Mouse (Mus musculus): ENCODE measurements at regions not wholly inside any gene's neighbourhood (a gene's known extent, or its start where the extent isn't known, plus 50 kb on each side); places are given as distances from the start of the nearest gene placed in this dataset.
A peak's percentile ranks its signal among the peaks of the same experiment; 100 is the strongest.

DNA sequence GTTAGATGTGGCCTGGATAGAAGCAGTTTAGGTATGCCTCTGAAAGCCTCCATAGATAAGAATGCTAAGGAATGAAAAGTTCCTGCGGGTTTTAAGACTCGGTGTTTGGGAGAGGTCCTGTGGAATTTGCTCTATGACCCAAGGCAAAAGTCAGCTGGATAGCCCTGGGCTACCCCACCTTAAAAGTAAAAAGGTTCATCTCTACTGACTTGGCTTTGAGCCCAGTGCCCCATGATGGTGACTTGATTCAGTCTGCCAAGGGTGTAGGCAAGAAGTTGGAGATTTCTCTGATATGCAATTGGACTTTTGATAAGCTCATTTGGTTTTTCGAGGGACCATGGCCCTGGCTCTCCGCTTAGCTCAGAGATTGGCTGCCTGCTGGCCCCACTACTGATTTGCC lies 78.8 kb upstream of the Herc3 start:
- DNase-seq (ENCODE audit: low read depth): no peak

DNA sequence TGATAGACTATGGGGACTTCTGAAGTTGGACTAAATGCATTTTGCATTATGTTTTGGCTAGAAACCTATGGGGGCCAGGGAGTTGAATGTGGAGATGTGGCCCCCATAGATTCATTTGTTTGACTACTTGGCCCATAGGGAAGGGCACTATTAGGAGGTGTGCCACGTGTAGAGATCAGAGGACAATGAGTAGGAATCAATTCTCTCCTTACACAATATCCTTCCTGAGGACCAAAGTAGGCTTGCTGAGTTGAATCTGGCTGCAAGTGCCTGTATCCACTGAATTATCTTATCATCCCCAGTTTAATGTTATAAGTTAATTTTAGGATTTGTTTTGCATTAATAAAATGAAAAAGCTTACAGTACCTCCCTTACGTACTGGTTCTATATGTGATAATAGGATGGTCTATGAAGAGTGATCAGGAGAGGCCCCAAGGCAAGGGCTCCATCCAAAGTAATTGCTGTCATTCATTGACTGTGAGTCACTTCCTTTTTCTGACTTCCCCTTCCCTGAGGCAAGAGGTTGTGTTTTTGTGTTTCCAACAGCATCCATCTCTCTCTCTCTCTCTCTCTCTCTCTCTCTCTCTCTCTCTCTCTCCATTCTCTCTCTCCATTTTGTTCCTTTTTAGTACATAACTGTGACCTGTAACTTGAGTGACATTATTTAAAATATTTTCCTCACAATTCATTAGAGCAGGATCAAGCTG lies 74.8 kb upstream of the Herc3 start:
- DNase-seq (ENCODE audit: low read depth): no peak

DNA sequence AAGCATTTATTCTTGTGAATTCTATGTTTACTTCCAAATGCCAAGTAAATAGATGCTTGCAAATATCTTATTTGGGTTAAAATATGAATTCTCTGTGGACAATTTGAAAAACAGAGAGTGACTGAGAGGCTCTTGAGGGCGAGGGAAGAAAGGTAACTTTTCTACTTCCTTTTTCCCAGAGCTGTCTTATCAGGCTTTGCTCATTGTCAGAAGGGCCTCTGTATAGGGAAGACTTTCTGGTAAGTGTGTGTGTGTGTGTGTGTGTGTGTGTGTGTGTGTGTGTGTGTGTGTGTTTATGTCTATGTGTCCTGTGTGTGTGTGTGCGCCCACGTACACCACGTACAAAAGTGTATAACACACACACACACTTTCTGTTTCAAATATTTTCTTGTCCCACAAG lies 73.9 kb upstream of the Herc3 start:
- DNase-seq (ENCODE audit: low read depth): no peak

DNA sequence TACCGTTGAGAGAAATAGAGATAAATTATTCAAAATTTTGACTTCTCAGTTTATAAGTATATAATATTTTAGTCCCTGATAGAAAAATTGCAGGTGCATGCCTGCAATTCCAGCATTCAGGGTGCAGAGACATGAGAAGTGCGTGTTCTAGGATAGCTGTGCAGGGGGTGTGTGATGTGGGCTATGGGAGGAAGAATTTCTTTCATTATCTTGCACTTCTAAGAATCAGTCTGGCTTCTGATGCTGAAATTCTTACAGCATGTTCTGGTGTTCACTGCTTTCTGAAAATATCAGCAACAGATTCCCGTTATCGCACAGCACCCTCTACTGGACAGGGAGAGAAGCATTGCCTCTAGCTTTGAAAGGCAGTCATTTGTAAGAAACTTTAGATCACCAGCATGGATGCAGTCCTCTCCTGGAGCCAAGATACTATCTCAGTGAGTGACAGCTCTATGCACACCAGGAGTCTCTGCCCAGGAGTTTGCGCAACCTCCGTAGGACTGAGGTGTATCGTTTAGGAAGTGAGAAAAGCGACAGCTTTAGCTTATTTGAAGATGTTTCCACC lies 60.5 kb upstream of the Herc3 start:
- peak; percentile 80 for DNase-seq (ENCODE audit: low read depth)

DNA sequence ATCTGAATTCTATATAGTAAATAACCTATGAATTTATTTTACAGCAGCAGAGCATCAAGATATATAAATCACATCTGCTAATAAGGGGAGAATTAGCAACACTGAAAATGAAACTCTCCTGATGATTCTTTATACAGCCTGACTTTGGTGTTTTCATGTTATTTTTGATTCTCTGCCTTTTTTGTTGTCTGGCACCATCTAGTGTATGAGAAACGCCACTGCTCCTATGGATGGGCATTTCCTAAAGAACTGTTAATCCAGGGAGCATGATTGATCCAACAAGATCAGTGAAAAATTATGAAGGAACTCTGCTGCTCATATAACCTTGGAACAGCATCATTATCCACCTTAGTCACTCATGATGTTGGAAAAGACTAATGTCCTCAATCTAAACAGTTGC lies 59.3 kb upstream of the Herc3 start:
- peak; percentile 8 for DNase-seq (ENCODE audit: low read depth)
